Mouse (Mus musculus): ENCODE results near the gene Pdzd2. TPM values are rescaled to one million over a fixed set of nuclear protein-coding genes. Genes with fewer than 3 reads are reported as not detected.

Pdzd2 gene
- polyA plus RNA-seq, 1 experiment from 2014 or later: 19.1 TPM

DNA sequence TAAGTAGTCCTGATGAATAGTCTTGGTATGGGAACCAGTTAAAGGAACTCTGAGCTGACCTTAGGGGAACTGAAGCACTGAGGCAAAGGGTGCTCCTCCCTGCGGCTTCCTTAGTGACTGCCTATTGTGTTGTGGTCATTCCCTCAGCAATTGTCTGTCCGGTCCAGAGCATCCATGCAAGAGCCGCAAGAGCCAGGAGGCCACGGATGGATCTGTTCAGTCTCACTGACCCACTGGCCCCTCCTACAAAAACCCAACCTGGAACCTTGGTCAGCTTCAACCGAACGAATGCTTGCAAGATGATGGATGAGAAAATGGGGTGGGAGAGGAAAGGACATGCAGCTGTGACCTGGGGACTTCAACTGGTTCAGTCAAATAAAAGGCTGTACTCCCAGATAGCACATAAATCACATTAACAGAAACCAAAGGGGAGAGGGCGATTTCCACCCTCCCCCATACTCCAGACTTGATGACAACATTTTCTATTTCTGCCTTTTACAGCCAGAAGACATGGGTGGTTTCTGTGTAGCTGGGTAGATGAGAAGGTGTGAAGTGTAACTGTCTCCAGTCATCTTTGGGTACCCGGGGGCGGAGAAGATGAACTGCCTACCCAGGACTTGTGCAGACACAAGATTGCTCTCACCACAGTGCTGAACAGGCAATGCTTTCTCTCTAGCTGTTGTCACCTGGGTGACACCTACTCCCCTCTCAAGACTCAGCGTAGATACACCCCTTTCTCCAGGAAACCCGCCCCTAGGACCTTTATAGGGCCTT is 181.9 kb downstream of the Pdzd2 start:
- Histone ChIP-seq H3K9me3 (replicated peaks; ENCODE audit: low read length) (no peaks in the 10 kb centered on the region), H3K36me3 (ENCODE audit: insufficient read depth, low read length) (no peaks in the 10 kb centered on the region), H3K4me3 (replicated peaks; ENCODE audit: low read depth, low read length) (no peak overlapping the region), H3K27ac (no peak overlapping the region), H3K27me3 (ENCODE audit: insufficient read depth, low read length) (no peaks in the 10 kb centered on the region), H3K4me1 (replicated peaks; ENCODE audit: insufficient read depth, low read length) (peaks cover 8% of the 10 kb centered on the region), H3K9ac (ENCODE audit: low read depth, low read length) (no peak overlapping the region), H3K4me2 (ENCODE audit: low read length) (no peak overlapping the region)
- no peak for TF ChIP-seq CTCF (IDR thresholded peaks at IDR 0.05; ENCODE audit: low read depth)
- ATAC-seq (replicated peaks; ENCODE audit: low FRiP score, low read depth) (peak; percentile 53; the same call in 1 of the 2 replicates), DNase-seq (ENCODE audit: low spot score) (peak; percentile 66)
- 48% methylated on average over 11 of the region's 11 CpGs for WGBS

DNA sequence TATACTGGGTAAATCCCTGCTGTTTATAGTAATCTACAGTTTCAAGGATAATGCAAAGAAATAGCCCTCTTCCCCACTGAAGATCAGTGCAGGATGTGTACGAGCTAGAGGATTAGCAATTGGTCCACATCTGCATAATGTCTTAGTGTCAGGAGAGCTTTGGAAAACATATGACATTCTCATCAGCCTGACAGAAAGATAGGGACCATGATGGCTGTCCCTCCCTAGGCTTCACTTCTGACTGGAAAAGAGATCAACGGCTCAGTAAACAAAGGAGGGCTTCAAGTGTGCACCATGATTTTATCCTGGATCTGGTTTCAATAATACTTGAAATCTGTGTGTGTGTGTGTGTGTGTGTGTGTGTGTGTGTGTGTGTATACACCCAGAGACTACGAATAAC is 186.5 kb downstream of the Pdzd2 start:
- DNase-seq (ENCODE audit: low spot score) (no peak), ATAC-seq (replicated peaks; ENCODE audit: low FRiP score, low read depth) (no peak)
- 50% methylated on average over 3 of the region's 3 CpGs for WGBS
- no peak overlapping the region for H3K4me2 ChIP-seq (ENCODE audit: low read length)
- no peak overlapping the region for H3K27ac ChIP-seq
- H3K9ac ChIP-seq (ENCODE audit: low read depth, low read length): no peak overlapping the region
- 0 out of 2 replicates have a peak, but pooled peaks cover 4% of the 10 kb centered on the region for H3K4me1 ChIP-seq (replicated peaks; ENCODE audit: insufficient read depth, low read length)
- no peaks in the 10 kb centered on the region for H3K9me3 ChIP-seq (replicated peaks; ENCODE audit: low read length)
- H3K36me3 ChIP-seq (ENCODE audit: insufficient read depth, low read length): no peaks in the 10 kb centered on the region
- no peak overlapping the region for H3K4me3 ChIP-seq (replicated peaks; ENCODE audit: low read depth, low read length)
- H3K27me3 ChIP-seq (ENCODE audit: insufficient read depth, low read length): no peaks in the 10 kb centered on the region
- TF ChIP-seq CTCF (IDR thresholded peaks at IDR 0.05; ENCODE audit: low read depth): no peak

DNA sequence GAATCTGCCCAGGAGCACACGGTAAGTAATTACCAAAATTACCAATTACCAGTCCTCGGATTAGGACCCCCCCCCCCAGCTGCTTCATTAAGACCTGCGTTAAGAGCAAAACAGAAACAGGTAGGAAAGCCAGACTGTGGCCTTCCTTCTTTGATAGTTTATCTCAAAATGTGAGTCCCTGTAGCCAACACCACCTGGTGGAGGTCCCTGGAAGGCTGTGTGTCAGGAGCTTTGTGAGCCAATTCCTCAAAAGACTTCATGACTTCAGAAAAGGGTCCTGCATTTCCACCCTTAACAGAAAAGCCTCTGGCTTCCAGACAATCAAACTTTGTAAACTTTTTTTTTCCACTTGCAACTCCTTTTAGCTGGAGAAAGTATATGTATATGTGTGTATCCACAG is 188.8 kb downstream of the Pdzd2 start:
- H3K4me1 ChIP-seq (replicated peaks; ENCODE audit: insufficient read depth, low read length): peaks cover 21% of the 10 kb centered on the region
- peak overlapping the region; percentile 79; the same call in 1 of the 2 replicates for H3K4me2 ChIP-seq (ENCODE audit: low read length)
- 24% methylated on average over 3 of the region's 3 CpGs for WGBS
- DNase-seq (ENCODE audit: low spot score) (no peak), ATAC-seq (replicated peaks; ENCODE audit: low FRiP score, low read depth) (no peak)
- no peaks in the 10 kb centered on the region for H3K36me3 ChIP-seq (ENCODE audit: insufficient read depth, low read length)
- H3K9me3 ChIP-seq (replicated peaks; ENCODE audit: low read length): no peaks in the 10 kb centered on the region
- no peaks in the 10 kb centered on the region for H3K27me3 ChIP-seq (ENCODE audit: insufficient read depth, low read length)
- no peak overlapping the region for H3K4me3 ChIP-seq (replicated peaks; ENCODE audit: low read depth, low read length)
- peak; percentile 63 for TF ChIP-seq CTCF (IDR thresholded peaks at IDR 0.05; ENCODE audit: low read depth)
- H3K27ac ChIP-seq: no peak overlapping the region
- H3K9ac ChIP-seq (ENCODE audit: low read depth, low read length): no peak overlapping the region

DNA sequence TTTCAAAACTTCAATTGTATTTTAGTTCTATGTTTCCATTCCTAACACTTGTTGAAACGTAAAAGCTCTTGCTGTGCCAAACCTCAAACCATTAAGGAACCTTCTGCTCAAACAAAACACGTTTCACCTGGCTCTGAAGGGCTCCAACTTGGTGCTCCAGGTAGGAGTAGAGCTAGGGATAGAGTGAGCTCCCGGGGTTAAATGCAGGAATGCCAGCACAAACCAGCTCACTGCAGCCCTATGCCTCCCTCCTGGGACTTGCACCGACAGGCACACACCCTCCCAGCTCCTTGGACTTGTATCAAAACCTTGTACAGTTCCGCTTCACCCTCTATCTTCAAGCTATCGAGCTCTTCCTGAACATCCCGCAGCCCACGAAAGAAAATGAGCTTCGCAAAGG is 189.3 kb downstream of the Pdzd2 start:
- peaks cover 25% of the 10 kb centered on the region for H3K4me1 ChIP-seq (replicated peaks; ENCODE audit: insufficient read depth, low read length)
- H3K36me3 ChIP-seq (ENCODE audit: insufficient read depth, low read length): no peaks in the 10 kb centered on the region
- no peaks in the 10 kb centered on the region for H3K27me3 ChIP-seq (ENCODE audit: insufficient read depth, low read length)
- ATAC-seq (replicated peaks; ENCODE audit: low FRiP score, low read depth): no peak
- no peak for DNase-seq (ENCODE audit: low spot score)
- H3K4me2 ChIP-seq (ENCODE audit: low read length): peak overlapping the region; percentile 79
- WGBS: 14% methylated on average over 9 of the region's 9 CpGs
- no peak for TF ChIP-seq CTCF (IDR thresholded peaks at IDR 0.05; ENCODE audit: low read depth)
- peak overlapping the region; percentile 68; the same call in 1 of the 2 replicates for H3K27ac ChIP-seq
- no peak overlapping the region for H3K9ac ChIP-seq (ENCODE audit: low read depth, low read length)
- no peaks in the 10 kb centered on the region for H3K9me3 ChIP-seq (replicated peaks; ENCODE audit: low read length)
- no peak overlapping the region for H3K4me3 ChIP-seq (replicated peaks; ENCODE audit: low read depth, low read length)

DNA sequence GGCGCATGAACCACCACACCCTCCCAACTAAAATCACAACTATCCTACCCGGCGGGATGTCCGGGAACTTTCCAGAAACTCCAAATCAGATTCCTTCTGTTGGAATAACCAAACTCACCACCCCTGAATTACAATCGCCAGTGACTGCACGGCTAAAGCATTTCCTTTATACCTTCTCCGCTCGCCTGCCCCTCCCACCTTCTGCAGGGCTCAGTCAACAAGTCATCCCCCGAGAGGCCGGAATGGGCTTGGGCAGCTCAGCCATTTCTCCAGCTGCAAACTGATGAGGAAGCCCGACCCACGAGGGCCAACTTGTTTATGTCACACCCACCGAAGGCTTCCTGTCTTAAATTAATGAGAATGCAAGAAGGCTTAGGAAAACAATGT is 189.8 kb downstream of the Pdzd2 start:
- 0 out of 2 replicates have a peak, but pooled peaks have one; percentile 34 for ATAC-seq (replicated peaks; ENCODE audit: low FRiP score, low read depth)
- no peaks in the 10 kb centered on the region for H3K9me3 ChIP-seq (replicated peaks; ENCODE audit: low read length)
- H3K4me1 ChIP-seq (replicated peaks; ENCODE audit: insufficient read depth, low read length): peaks cover 30% of the 10 kb centered on the region
- no peaks in the 10 kb centered on the region for H3K36me3 ChIP-seq (ENCODE audit: insufficient read depth, low read length)
- TF ChIP-seq CTCF (IDR thresholded peaks at IDR 0.05; ENCODE audit: low read depth): no peak
- under 1% methylated on average over 13 of the region's 13 CpGs for WGBS
- H3K27me3 ChIP-seq (ENCODE audit: insufficient read depth, low read length): no peaks in the 10 kb centered on the region
- peak overlapping the region; percentile 79 for H3K4me2 ChIP-seq (ENCODE audit: low read length)
- peak overlapping the region; percentile 68 for H3K27ac ChIP-seq
- H3K9ac ChIP-seq (ENCODE audit: low read depth, low read length): peak overlapping the region; percentile 50
- DNase-seq (ENCODE audit: low spot score): peak; percentile 89
- peak overlapping the region; percentile 46 for H3K4me3 ChIP-seq (replicated peaks; ENCODE audit: low read depth, low read length)

DNA sequence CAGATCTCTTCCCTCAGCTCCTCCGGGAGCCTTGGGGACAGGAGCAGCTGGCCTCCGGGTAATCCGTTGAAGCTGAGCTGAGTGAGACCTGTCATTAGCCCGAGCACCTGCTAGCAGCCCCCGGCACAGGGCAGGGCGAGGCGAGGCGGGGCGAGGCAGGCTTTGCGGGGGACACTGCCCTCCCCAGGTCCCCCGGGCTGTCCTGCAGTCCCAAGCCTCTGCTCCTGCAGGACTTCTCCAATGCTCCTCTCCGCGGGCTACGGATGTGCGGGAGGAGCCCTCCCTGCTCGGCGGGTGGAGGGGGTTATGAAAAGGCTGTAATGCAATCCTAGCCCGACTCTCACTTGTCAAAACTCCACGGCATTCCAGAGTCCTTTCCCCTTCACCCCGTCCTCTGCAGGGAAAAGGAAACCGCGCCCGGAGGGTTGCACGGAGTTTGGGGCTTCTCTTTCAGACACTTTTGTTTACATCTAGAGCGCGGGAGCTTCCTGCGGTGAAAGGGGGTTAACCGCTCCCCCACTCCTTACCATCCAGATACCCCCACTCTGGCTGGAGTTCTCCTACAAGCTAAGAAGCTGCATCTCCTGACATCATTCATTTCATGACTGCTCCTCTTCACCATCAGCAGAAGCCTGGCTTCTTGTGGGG is 190.3 kb downstream of the Pdzd2 start:
- peak overlapping the region; percentile 79 for H3K4me2 ChIP-seq (ENCODE audit: low read length)
- H3K9me3 ChIP-seq (replicated peaks; ENCODE audit: low read length): no peaks in the 10 kb centered on the region
- no peaks in the 10 kb centered on the region for H3K27me3 ChIP-seq (ENCODE audit: insufficient read depth, low read length)
- peaks cover 34% of the 10 kb centered on the region for H3K4me1 ChIP-seq (replicated peaks; ENCODE audit: insufficient read depth, low read length)
- peak overlapping the region; percentile 68 for H3K27ac ChIP-seq
- peak overlapping the region; percentile 46 for H3K4me3 ChIP-seq (replicated peaks; ENCODE audit: low read depth, low read length)
- 0% methylated on average over 28 of the region's 28 CpGs for WGBS
- no peaks in the 10 kb centered on the region for H3K36me3 ChIP-seq (ENCODE audit: insufficient read depth, low read length)
- H3K9ac ChIP-seq (ENCODE audit: low read depth, low read length): peak overlapping the region; percentile 50
- peak; percentile 86 for DNase-seq (ENCODE audit: low spot score)
- TF ChIP-seq CTCF (IDR thresholded peaks at IDR 0.05; ENCODE audit: low read depth): no peak
- peak; percentile 57; the same call in 1 of the 2 replicates for ATAC-seq (replicated peaks; ENCODE audit: low FRiP score, low read depth)
